Mouse (Mus musculus) mouse trophoblast stem cell (cell line): Measurements from ENCODE around the gene Acy3.
"Not testable (repeated sequence)": the region's sequence is repeated elsewhere in the genome, so short reads cannot be mapped to it uniquely, and the experiment has no call there.

Experiments used
- in situ Hi-C, 2 experiments: fragments of 300-500 bp; cut with MseI, MboI; formaldehyde crosslinking; loops; 2 replicates in 1 of 2; 3 replicates in 1 of 2; pipeline ENCODE4 v1.15.1; 2025

Gene Acy3

GRCm38 (mm10) chr19:3986334-3986733 lies at the start of gene Acy3:
Gene Acy3, plus strand, starts transcription at chr19:3986570.
- in situ Hi-C loops: no loop called here

GRCm38 (mm10) chr19:3942315-3942714 lies 44.1 kb upstream of the Acy3 start:
- in situ Hi-C loops: no loop called here

GRCm38 (mm10) chr19:3942986-3943735 lies 43.2 kb upstream of the Acy3 start:
- in situ Hi-C loops: no loop called here

- in situ Hi-C loops: loop anchor here in 1 of 2 experiments (5.0 kb wide), 1 partner anchor 46 kb away; the partner anchor contains the start of gene Tbx10
These were observed 40.4 kb upstream of the Acy3 start for GRCm38 (mm10) chr19:3945872-3946564.

DNA sequence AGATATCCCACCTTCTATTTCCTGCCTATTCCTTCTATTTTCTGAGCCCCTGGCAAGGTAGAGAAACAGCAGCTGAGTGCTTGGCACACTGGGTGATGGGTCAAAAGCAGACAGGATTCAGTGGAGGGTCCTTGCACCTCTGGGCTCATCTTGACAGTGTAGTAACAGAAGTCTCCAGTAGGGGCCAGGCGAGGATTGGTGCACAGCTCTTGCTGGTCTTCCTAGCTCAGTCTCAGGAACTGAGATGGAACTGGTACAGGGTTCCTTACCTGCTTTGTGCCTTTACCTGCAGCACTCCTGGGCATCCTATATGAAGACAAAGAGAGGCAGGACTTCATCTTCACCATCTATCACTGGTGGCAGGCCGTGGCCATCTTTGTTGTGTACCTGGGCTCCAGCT lies 39.7 kb upstream of the Acy3 start:
- in situ Hi-C loops: loop anchor here in 1 of 2 experiments (5.0 kb wide), 1 partner anchor 46 kb away; the partner anchor contains the start of gene Tbx10

DNA sequence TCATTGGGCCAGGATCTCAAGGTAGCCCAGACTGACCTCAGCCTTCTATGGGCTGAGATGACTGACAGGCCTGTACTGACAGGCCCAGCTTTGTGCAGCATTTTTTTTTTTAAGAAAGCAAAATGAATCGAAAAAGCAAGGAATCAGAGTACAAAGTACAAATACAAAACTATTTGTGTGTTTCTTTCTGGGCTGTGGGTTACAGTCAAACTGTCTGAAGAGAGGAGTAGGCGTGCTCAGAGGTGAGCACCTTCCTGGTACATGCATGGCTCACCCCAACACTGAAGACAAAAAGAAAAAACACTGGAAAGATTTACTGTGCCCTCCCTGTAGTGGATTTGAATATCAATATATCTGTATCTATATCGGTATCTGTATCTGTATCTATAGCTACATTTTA lies 38.6 kb upstream of the Acy3 start:
- in situ Hi-C loops: loop anchor here in 1 of 2 experiments (5.0 kb wide), 1 partner anchor 44 kb away; the partner anchor contains the start of gene Tbx10

- in situ Hi-C loops: loop anchor here in 1 of 2 experiments (5.0 kb wide), 1 partner anchor 44 kb away; the partner anchor contains the start of gene Tbx10
These were observed 37.8 kb upstream of the Acy3 start for GRCm38 (mm10) chr19:3948546-3948945.

- in situ Hi-C loops: no loop called here
These were observed 36.0 kb upstream of the Acy3 start for GRCm38 (mm10) chr19:3950331-3950730.

DNA sequence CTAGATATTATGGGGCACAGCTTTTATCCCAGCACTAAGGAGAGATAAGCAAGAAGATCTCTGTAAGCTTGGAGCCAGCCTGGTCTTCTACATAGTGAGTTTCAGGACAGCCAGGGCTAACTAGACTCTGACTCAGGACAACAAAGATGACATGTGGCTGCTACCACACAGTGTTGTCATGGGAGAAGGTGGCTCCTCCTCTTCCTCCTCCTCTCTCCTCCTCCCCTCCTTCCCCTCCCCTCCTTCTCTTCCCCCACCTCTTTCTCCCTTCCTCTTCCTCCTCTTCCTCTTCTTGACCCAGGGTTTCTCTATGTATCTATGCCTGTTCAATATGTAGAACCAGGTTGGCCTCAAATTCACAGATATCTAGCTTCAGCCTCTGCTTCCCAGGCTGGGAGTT lies 34.9 kb upstream of the Acy3 start:
- in situ Hi-C loops: no loop called here

- in situ Hi-C loops: no loop called here
These were observed 34.3 kb upstream of the Acy3 start for GRCm38 (mm10) chr19:3952099-3952498.

DNA sequence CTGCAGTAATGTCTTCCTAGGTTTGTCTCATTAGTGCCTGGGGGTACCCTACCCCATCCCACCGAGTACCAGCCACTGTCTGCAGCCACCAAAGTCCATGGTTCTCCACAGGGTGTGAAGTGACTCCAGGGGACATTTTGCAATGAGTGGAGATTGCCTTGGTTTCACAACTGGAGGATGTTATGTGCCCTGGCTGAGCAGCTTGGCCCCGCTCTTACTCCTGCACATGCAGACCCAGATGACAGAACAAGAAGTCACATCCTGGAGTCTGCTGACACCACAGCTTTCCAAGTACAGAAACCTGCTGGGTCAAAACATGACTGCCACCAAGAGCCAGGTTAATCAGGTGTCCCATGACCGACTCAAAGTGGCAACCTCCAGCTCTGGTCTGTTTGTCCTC lies 31.3 kb upstream of the Acy3 start:
- in situ Hi-C loops: no loop called here

GRCm38 (mm10) chr19:3955804-3956203 lies 30.6 kb upstream of the Acy3 start:
- in situ Hi-C loops: no loop called here

- in situ Hi-C loops: not testable (repeated sequence)
These were observed 28.9 kb upstream of the Acy3 start for GRCm38 (mm10) chr19:3957296-3958036.

- in situ Hi-C loops: no loop called here
These were observed 27.9 kb upstream of the Acy3 start, which contains the start of gene Aldh3b3 for GRCm38 (mm10) chr19:3958470-3958869. Gene Aldh3b3, plus strand, starts transcription at chr19:3958645.

- in situ Hi-C loops: no loop called here
These were observed 27.3 kb upstream of the Acy3 start for GRCm38 (mm10) chr19:3959030-3959429.

- in situ Hi-C loops: no loop called here
These were observed 26.2 kb upstream of the Acy3 start for GRCm38 (mm10) chr19:3960211-3960610.

GRCm38 (mm10) chr19:3961805-3962204 lies 24.6 kb upstream of the Acy3 start:
- in situ Hi-C loops: not testable (repeated sequence)

DNA sequence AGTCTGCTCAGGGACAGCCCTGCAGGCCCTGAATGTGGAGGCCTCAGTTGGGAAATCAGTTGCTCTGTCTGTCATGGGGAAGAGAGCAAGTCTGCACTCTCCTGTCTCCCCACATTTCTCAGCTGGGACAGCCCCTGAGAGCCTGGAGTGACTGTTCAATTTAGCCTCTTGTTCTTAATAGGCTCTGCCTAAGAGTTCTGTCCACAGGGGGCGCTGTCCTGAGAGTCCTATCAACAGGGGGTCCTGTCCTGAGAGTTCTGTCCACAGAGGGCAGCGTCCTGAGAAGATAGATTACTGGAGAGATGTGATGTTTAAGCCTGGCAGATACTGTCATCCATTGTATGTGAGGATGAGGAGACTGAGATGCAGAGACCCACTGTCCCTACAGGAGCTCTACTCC lies 23.9 kb upstream of the Acy3 start:
- in situ Hi-C loops: no loop called here

GRCm38 (mm10) chr19:3964030-3964429 lies 22.3 kb upstream of the Acy3 start:
- in situ Hi-C loops: no loop called here

- in situ Hi-C loops: no loop called here
These were observed 19.9 kb upstream of the Acy3 start for GRCm38 (mm10) chr19:3966330-3967075.

DNA sequence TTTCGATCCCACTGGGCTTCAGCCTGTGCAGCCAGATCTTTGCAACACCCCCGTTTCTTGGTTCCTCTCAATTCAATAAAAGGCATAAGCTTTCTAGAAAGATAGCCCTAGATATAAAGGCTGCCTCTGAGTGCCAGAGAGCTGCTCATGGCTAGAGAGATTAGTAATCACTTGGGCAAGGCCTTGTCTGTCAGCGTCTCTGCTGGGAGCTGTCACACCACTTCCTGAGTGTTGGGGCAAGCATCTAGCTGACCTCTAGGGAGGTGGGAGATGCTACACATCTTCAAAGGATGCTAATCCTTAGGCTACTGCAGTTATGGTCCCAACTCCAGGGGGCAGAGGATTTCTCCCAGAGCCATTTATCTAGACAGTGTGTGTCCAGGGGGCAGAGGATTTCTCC lies 19.1 kb upstream of the Acy3 start:
- in situ Hi-C loops: no loop called here
